14 mouse cellular contexts compared by ENCODE assay signal in the genomic region with DNA sequence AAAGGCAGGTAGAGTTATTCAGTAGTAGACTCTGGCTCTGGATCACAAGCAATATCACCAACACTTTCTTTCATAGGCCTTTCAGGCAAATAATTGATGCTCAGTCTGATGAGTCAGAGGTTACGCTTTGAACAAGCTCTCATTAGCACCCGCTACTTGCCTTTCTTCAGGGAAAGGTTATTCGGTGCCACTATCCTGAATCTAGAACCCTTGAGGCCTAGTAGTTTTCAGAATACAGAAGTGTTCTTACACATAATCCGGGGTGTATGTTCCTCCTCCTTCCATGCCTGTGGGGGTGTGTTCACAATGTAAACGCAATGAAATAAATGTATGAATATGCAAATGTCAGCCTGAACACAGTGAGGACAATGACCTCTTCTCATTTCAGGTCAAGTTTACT. TPM values are rescaled to one million over a fixed set of nuclear protein-coding genes. Genes with fewer than 3 reads are reported as not detected.
DNase-seq lines count a peak whose midpoint lies in the region; ATAC-seq lines count a peak whose summit lies in the region.
"Had no signal": no experiment of that assay in that cellular context is flagged by ENCODE, and none has a peak within 500 bp of the region (broad histone marks: within the 10 kb centered on the region; RNA-seq: fewer than 3 reads in every experiment).

No protein-coding gene starts in this region.

- no peak for ATAC-seq in hindbrain, embryonic 12.5 days (ENCODE audit: low FRiP score)
- ATAC-seq in hindbrain, embryonic 11.5 days (ENCODE audit: low FRiP score): no peak
- no peak for ATAC-seq in neural tube, embryonic 13.5 days (ENCODE audit: low read depth)
- no peak for ATAC-seq in limb, embryonic 13.5 days (ENCODE audit: low FRiP score, low read depth)
- no peak for ATAC-seq in CD4-positive, CD25-positive, alpha-beta regulatory T cell, adult 4 months
- ATAC-seq: Patski had no signal

- no peak overlapping the region for H3K4me3 ChIP-seq in hindbrain, embryonic 12.5 days
- H3K4me3 ChIP-seq in hindbrain, embryonic 11.5 days (ENCODE audit: low read depth, low read length): no peak overlapping the region
- H3K4me3 ChIP-seq in neural tube, embryonic 13.5 days: no peak overlapping the region
- H3K4me3 ChIP-seq in limb, embryonic 13.5 days: peak overlapping the region; percentile 77

- no peak overlapping the region for H3K9ac ChIP-seq in hindbrain, embryonic 12.5 days
- no peak overlapping the region for H3K9ac ChIP-seq in hindbrain, embryonic 11.5 days (ENCODE audit: low read depth, low read length)
- 0 out of 2 replicates have a peak overlapping the region, but pooled peaks have one; percentile 5 for H3K9ac ChIP-seq in neural tube, embryonic 13.5 days
- H3K9ac ChIP-seq in limb, embryonic 13.5 days: no peak overlapping the region

- peak overlapping the region; percentile 51; the same call in 1 of the 2 replicates for H3K4me2 ChIP-seq in hindbrain, embryonic 12.5 days (replicated peaks)
- H3K4me2 ChIP-seq in hindbrain, embryonic 11.5 days (replicated peaks; ENCODE audit: low read depth, low read length): no peak overlapping the region
- peak overlapping the region; percentile 64; the same call in 1 of the 2 replicates for H3K4me2 ChIP-seq in neural tube, embryonic 13.5 days
- peak overlapping the region; percentile 82 for H3K4me2 ChIP-seq in limb, embryonic 13.5 days (replicated peaks)

- no peaks in the 10 kb centered on the region for H3K9me3 ChIP-seq in hindbrain, embryonic 12.5 days (replicated peaks)
- H3K9me3 ChIP-seq in hindbrain, embryonic 11.5 days (ENCODE audit: control insufficient read depth, low read length): no peaks in the 10 kb centered on the region
- H3K9me3 ChIP-seq in neural tube, embryonic 13.5 days: no peaks in the 10 kb centered on the region
- no peaks in the 10 kb centered on the region for H3K9me3 ChIP-seq in limb, embryonic 13.5 days

- H3K36me3 ChIP-seq in hindbrain, embryonic 12.5 days: no peaks in the 10 kb centered on the region
- H3K36me3 ChIP-seq in hindbrain, embryonic 11.5 days (ENCODE audit: control insufficient read depth, insufficient read depth, low read length): no peaks in the 10 kb centered on the region
- H3K36me3 ChIP-seq in neural tube, embryonic 13.5 days: no peaks in the 10 kb centered on the region
- H3K36me3 ChIP-seq in limb, embryonic 13.5 days: no peaks in the 10 kb centered on the region

- no peak overlapping the region for H3K27ac ChIP-seq in hindbrain, embryonic 12.5 days
- H3K27ac ChIP-seq in hindbrain, embryonic 11.5 days (ENCODE audit: low read depth, low read length): no peak overlapping the region
- no peak overlapping the region for H3K27ac ChIP-seq in neural tube, embryonic 13.5 days (replicated peaks)
- H3K27ac ChIP-seq in limb, embryonic 13.5 days: no peak overlapping the region

- WGBS in hindbrain, embryonic 12.5 days: 78% methylated on average over 5 of the region's 5 CpGs
- 81% methylated on average over 5 of the region's 5 CpGs for WGBS in hindbrain, embryonic 11.5 days
- WGBS in neural tube, embryonic 13.5 days: 81% methylated on average over 5 of the region's 5 CpGs
- 87% methylated on average over 5 of the region's 5 CpGs for WGBS in limb, embryonic 13.5 days

- no peaks in the 10 kb centered on the region for H3K27me3 ChIP-seq in hindbrain, embryonic 12.5 days
- H3K27me3 ChIP-seq in hindbrain, embryonic 11.5 days (ENCODE audit: control insufficient read depth, insufficient read depth, low read length): no peaks in the 10 kb centered on the region
- no peaks in the 10 kb centered on the region for H3K27me3 ChIP-seq in neural tube, embryonic 13.5 days
- no peaks in the 10 kb centered on the region for H3K27me3 ChIP-seq in limb, embryonic 13.5 days
- H3K27me3 ChIP-seq: Patski had no signal

- no peak for DNase-seq in hindbrain, embryonic 11.5 days (ENCODE audit: low spot score)
- DNase-seq in neural tube, embryonic 10.5 days (ENCODE audit: extremely low spot score, low spot score): no peak
- DNase-seq in adrenal gland, postnatal 14 days: no peak
- no peak for DNase-seq in natural killer cell, adult 2 months (ENCODE audit: low spot score in 2 of 2)
- DNase-seq: embryo, embryonic 11 days; kidney, postnatal 36 days; lung, adult 18-20 months; right cerebral cortex, postnatal 4 days; thymus, postnatal 25 days had no signal

- peaks cover 5% of the 10 kb centered on the region for H3K4me1 ChIP-seq in hindbrain, embryonic 12.5 days
- no peaks in the 10 kb centered on the region for H3K4me1 ChIP-seq in hindbrain, embryonic 11.5 days (replicated peaks; ENCODE audit: control insufficient read depth, insufficient read depth, low read length)
- peaks cover 20% of the 10 kb centered on the region for H3K4me1 ChIP-seq in neural tube, embryonic 13.5 days (replicated peaks)
- peaks cover 11% of the 10 kb centered on the region for H3K4me1 ChIP-seq in limb, embryonic 13.5 days

RNA-seq across cellular contexts. Expression of a gene that starts 1.7 kb away (rescaled TPM):
- polyA plus RNA-seq in hindbrain, embryonic 12.5 days (2016; fragmentation: Nextera tagmentation; extraction: Ambion mirVana): 13.2 and 13.6 TPM in 2 replicates
- 11.0 and 11.7 TPM in 2 replicates for polyA plus RNA-seq in hindbrain, embryonic 11.5 days (2014; fragmentation: Nextera tagmentation; extraction: Ambion mirVana)
- 7.7 and 8.0 TPM in 2 replicates for polyA plus RNA-seq in neural tube, embryonic 13.5 days (2015; fragmentation: Nextera tagmentation; extraction: Ambion mirVana)
- polyA plus RNA-seq in limb, embryonic 13.5 days (2015; fragmentation: Nextera tagmentation; extraction: Ambion mirVana): 11.3 and 11.8 TPM in 2 replicates
- polyA plus RNA-seq in CD4-positive, CD25-positive, alpha-beta regulatory T cell, adult 4 months (2017; shearing (Covaris generic)): 1 to 10 TPM; 2.9 to 3.1 TPM
- 16.6 and 17.2 TPM in 2 replicates for total RNA-seq in adrenal gland, postnatal 14 days (2021)

RNA-seq across cellular contexts. Expression of a gene that starts 16.9 kb away (rescaled TPM):
- polyA plus RNA-seq in hindbrain, embryonic 12.5 days (2016; fragmentation: Nextera tagmentation; extraction: Ambion mirVana): 1.2 and 1.5 TPM in 2 replicates
- 0.59 and 0.82 TPM in 2 replicates for polyA plus RNA-seq in hindbrain, embryonic 11.5 days (2014; fragmentation: Nextera tagmentation; extraction: Ambion mirVana)
- 3.6 and 4.6 TPM in 2 replicates for polyA plus RNA-seq in neural tube, embryonic 13.5 days (2015; fragmentation: Nextera tagmentation; extraction: Ambion mirVana)
- 0.34 and 0.38 TPM in 2 replicates for polyA plus RNA-seq in limb, embryonic 13.5 days (2015; fragmentation: Nextera tagmentation; extraction: Ambion mirVana)
- polyA plus RNA-seq in CD4-positive, CD25-positive, alpha-beta regulatory T cell, adult 4 months (2017; shearing (Covaris generic)): under 1 TPM in 1 of 2 experiments, not detected in 1; 0.11 TPM
- total RNA-seq in adrenal gland, postnatal 14 days (2021): 2.4 and 2.6 TPM in 2 replicates
